Mouse (Mus musculus): ENCODE measurements at regions not wholly inside any gene's neighbourhood (a gene's known extent, or its start where the extent isn't known, plus 50 kb on each side); places are given as distances from the start of the nearest gene placed in this dataset.

DNA sequence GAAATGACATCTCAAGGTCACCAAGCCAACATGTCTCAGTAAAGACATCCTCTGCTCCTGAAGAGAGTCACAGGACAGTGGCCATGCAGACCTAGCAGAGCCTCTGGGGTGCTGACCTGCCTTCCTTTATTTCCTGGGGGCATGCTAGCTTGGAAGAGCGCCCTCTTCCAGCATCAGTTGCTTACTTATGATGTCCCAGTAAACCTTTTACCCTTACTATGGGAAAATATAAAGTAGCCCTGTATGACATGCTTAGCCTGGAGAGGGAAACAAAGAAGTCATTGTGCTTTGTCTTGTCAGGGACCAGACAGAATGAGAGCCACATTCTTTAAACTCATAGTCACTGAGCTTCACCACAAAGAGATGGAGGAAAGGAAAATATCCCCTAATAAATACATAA, 82.9 kb downstream of the Postn start:
- DNase-seq (ENCODE audit: low read depth, low spot score) = no peak

GRCm38 (mm10) chr3:54446889-54447288, 86.0 kb downstream of the Postn start:
- DNase-seq (ENCODE audit: low read depth, low spot score) = no peak

DNA sequence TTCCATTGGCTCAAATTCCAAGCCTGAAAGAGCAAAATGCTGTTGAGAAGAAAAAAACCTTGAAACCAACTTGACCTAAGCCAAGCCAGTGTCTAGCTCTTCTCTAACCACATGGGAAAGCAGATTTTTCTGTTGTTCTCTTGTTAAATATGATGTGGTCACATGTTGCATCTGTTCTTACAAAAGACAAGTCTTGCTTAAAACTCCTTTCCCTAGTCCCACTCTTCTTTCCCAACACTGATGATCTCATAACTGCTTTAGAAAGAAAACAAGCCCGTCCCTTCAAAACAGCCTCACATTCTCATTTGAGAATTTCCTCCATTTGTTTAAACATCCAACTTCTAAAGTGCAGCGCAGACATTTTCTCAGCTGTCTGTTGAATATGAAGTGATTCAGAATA, 96.5 kb downstream of the Postn start:
- no peak for DNase-seq (ENCODE audit: low read depth, low spot score)

- DNase-seq (ENCODE audit: low read depth, low spot score) = no peak
Measured at GRCm38 (mm10) chr3:54461366-54461765, 100.5 kb downstream of the Postn start.

- DNase-seq (ENCODE audit: low read depth, low spot score) = no peak
Measured at GRCm38 (mm10) chr3:54466097-54466496, 105.2 kb downstream of the Postn start.

DNA sequence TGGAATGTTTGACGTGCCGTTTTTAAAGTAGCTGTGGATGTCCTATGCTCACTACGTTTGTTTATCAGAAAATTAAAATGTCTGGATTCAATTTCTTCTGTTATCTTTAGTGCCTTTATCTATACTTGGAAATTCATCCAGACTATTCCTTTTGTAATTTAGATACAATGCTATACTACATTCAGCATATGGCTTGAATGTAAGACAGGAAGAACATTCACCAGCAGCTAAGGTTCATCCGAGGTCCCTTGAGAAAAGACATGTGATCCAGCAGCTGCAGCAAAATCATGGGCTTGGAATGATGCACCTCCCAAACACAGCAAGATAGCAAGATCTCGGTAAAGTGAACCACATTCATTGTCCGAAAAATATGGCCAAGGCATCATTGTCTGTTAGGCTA, 113.3 kb downstream of the Postn start:
- DNase-seq (ENCODE audit: low read depth, low spot score) = no peak

DNA sequence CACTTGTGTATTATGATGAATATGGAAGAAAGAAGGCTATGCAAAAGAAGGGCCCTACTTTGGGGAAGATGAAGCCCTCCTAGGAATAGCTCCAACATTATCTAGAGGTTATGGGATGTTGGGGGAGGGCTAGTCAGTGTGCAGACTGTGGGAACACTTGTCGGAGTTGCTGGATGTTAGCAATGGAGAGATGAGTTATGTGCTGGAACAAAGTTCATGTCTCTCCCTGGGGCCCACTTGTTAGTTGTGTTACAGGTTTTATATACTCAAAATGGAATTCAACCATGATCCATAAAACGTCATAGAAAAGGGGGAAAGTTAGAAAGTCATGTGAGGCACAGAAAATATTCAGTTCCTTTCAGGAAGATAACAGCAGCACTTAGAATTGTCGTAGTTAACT, 115.0 kb downstream of the Postn start:
- DNase-seq (ENCODE audit: low read depth, low spot score) = no peak

DNA sequence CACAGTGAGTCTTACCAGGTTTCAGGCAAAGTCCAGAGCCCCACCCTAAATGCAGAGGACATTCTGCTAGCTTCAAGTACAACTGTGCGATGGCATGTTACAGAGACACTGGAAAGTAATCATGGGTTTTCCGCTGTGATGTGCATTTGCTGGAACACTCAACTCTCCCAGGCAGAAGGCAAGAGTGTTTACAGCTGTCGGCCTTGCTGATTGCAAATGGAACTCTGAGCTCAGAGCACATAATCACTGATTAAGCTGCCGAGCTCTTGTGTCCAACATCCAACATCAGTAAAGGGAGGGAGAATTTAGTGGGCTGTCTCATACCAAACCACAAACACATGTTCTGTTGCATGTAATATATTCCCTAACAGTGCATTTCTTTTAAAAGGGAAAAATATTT, 117.1 kb downstream of the Postn start:
- no peak for DNase-seq (ENCODE audit: low read depth, low spot score)

GRCm38 (mm10) chr3:54480251-54480650, 119.3 kb downstream of the Postn start:
- no peak for DNase-seq (ENCODE audit: low read depth, low spot score)

DNA sequence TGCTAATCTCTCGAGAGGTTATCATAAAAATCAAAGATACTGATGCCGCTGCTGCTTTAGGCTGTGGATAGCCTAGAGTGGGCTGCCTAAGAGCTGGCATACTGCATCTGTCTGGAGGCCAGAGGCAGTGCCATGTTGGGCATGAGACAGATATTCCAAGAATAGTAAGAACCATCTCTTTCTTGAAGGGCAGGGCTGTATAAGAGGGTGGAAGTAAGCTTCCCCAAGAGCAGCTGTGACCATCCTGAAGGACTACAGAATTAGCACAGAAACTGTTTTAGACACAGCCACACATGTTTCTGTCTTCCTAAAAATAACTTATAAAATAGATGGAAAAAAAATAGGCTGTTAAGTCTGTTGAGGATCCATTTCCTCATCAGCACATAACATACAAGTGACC, 126.4 kb downstream of the Postn start:
- DNase-seq (ENCODE audit: low read depth, low spot score) = no peak

- peak; percentile 82 for DNase-seq (ENCODE audit: low read depth, low spot score)
Measured at GRCm38 (mm10) chr3:54487844-54488243, 126.9 kb downstream of the Postn start.

- DNase-seq (ENCODE audit: low read depth, low spot score) = no peak
Measured at GRCm38 (mm10) chr3:54490249-54490900, 129.5 kb downstream of the Postn start.

GRCm38 (mm10) chr3:54493567-54493966, 132.7 kb downstream of the Postn start:
- no peak for DNase-seq (ENCODE audit: low read depth, low spot score)

- no peak for DNase-seq (ENCODE audit: low read depth, low spot score)
Measured at GRCm38 (mm10) chr3:54504997-54505396, 144.1 kb downstream of the Postn start.

- DNase-seq (ENCODE audit: low read depth, low spot score) = peak; percentile 31
Measured at GRCm38 (mm10) chr3:54507575-54507974, 146.7 kb downstream of the Postn start.

GRCm38 (mm10) chr3:54508906-54509305, 148.0 kb downstream of the Postn start:
- DNase-seq (ENCODE audit: low read depth, low spot score) = no peak

DNA sequence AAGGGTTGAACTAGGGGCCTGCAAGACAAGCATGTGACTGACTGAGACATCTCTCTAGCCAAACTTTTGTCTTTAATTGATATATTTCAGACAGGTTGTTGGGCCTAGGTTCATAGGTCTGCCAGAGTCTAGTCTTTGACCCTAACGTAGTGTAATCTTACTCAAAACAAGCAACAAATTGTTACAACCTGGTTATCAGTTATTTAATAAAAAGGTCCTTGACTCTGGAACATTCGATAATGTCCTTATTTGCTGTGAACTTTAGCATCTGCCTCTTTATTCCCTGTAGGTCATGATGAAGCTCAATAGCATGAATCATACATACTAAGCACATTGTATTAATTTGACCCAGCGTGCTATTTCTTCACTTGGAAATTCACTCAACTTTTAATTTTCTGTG, 156.3 kb downstream of the Postn start:
- no peak for DNase-seq (ENCODE audit: low read depth, low spot score)

GRCm38 (mm10) chr3:54522716-54523115, 161.8 kb downstream of the Postn start:
- no peak for DNase-seq (ENCODE audit: low read depth, low spot score)

DNA sequence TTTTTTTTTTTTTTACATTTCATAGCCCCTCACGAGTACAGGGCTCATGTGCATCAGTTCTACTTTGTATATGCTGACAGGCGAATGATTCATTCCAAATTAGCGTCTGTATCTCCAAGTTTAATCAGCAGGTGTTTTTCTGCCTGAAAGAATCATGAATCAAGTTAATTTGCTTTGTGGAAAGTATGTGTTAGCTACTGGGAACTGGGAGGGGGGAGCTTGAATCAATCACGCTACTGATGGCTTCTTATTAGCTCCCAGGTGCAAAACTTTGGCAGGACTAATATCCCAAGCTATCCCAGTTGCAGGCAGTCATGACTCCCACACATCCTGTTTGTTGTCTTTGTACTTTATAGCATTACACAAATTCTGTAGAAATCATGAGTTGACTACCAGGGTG, 165.7 kb downstream of the Postn start:
- no peak for DNase-seq (ENCODE audit: low read depth, low spot score)

DNA sequence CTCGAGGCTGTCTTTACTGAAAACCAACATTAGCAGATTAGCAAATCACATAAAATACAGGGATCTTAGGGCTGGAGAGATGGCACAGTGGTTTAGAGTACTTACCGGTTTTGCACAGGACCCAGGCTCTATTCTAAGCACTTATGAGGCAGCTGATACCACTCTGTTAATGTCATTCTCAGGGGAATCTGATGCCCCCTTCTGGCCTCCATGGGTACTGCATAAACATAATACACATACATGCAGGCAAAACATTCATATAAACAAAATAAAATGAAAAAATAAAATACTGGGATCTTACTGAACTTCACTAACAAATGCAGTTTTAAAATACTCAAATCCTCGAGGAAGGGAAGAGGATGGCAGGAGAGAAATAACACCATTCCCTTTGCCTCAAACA, 164.3 kb upstream of the Supt20 start:
- peak; percentile 41 for DNase-seq (ENCODE audit: low read depth, low spot score)

GRCm38 (mm10) chr3:54530251-54530650, 162.4 kb upstream of the Supt20 start:
- no peak for DNase-seq (ENCODE audit: low read depth, low spot score)

- no peak for DNase-seq (ENCODE audit: low read depth, low spot score)
Measured at GRCm38 (mm10) chr3:54535361-54535760, 157.2 kb upstream of the Supt20 start.

DNA sequence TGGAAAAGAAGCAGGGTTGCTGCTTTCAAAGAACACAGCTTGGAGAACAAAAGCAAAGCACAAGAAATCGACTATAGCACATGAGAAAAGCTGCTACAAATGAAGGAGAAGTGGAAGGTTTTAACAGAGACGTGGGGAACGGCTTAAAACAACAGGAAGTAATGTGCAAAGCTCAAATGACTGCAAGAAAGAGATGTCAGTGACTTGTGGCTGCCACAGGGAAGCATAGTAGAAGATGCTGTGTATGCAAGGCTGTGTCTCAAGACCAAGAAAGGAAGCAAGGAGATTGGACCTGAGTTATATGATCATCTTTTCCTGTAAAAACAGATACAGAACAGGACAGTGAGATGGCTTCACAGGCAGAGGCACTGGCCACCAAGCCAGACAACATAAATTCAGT, 154.6 kb upstream of the Supt20 start:
- no peak for DNase-seq (ENCODE audit: low read depth, low spot score)

- no peak for DNase-seq (ENCODE audit: low read depth, low spot score)
Measured at GRCm38 (mm10) chr3:54540540-54541080, 152.0 kb upstream of the Supt20 start.

Data from R1 (cell line).